In the genomic region with DNA sequence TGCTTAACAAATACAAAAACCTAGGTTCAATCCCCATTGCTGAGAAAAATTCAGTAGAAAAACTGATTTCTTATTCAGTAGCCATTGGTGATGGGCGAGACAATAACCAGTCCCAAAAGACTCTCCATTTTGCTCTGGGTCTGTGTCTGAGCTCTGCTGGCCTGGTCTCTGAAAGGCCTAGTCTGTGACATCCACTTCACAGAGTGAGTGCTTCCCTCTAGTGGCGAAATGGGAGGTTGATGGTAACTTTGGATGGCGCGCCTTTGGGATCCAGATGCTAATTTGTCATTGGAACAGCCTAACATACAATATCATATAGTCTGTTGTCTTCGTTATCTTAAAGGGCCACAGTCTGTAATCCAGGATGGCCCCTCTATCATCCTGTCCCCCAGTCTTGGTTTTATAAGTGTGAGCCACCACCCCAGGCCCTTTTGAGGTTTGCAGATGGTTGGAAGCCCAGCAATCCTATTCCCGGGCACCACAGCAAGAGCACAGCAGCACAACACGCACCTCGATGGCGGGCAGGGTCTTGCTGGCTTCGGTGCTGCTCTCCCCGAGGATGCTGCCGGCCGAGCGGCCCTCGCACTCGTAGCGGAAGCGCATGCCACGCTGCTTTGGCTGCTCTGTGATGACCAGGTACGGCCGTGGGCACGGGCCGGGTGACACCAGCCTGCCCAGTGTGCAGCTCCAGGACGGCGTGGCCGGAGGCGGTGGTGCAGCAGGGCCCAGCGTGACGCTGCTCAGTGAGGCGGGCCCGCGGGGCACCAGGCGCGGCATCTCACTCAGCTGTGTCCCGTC, we compare ENCODE assay signal across 8 mouse cellular contexts. TPM values are rescaled to one million over a fixed set of nuclear protein-coding genes. Genes with fewer than 3 reads are reported as not detected.
DNase-seq lines count a peak whose midpoint lies in the region; ATAC-seq lines count a peak whose summit lies in the region.

No protein-coding gene starts in this region.

- peak; percentile 69 for ATAC-seq in liver, embryonic 16.5 days (ENCODE audit: low read depth)
- peak; percentile 83 for ATAC-seq in neural tube, embryonic 12.5 days (ENCODE audit: low FRiP score, low read depth)

- H3K4me1 ChIP-seq in liver, embryonic 16.5 days (ENCODE audit: control insufficient read depth, low read depth, low read length): peaks cover 4% of the 10 kb centered on the region; the same call in 1 of the 2 replicates
- H3K4me1 ChIP-seq in neural tube, embryonic 12.5 days: peaks cover 5% of the 10 kb centered on the region; the same call in 1 of the 2 replicates

- H3K36me3 ChIP-seq in liver, embryonic 16.5 days (ENCODE audit: control insufficient read depth, insufficient read depth): no peaks in the 10 kb centered on the region
- no peaks in the 10 kb centered on the region for H3K36me3 ChIP-seq in neural tube, embryonic 12.5 days

- H3K4me3 ChIP-seq in liver, embryonic 16.5 days (ENCODE audit: low read depth, low read length): peak overlapping the region; percentile 24; the same call in 1 of the 2 replicates
- H3K4me3 ChIP-seq in neural tube, embryonic 12.5 days: peak overlapping the region; percentile 36

- 13% methylated on average over 35 of the region's 35 CpGs for WGBS in liver, embryonic 16.5 days (ENCODE audit: insufficient replicate concordance)
- 7% methylated on average over 35 of the region's 35 CpGs for whole genome bisulfite sequencing in neural tube, embryonic 12.5 days

- DNase-seq in ES-CJ7 (ENCODE audit: low read depth, low spot score): peak; percentile 85
- DNase-seq in c-Kit-positive CD71-negative TER-119-negative erythroid progenitor cells, embryonic 14.5 days (ENCODE audit: low read depth): peak; percentile 86
- DNase-seq in fibroblast of lung, adult 2 months (ENCODE audit: low read depth): peak; percentile 51
- peak; percentile 86 to 89 for DNase-seq in heart, postnatal 10 days
- peak; percentile 80 to 88 for DNase-seq in kidney, postnatal 4 days
- DNase-seq in testis, postnatal 10 days (ENCODE audit: low spot score): peak; percentile 80

- H3K27ac ChIP-seq in liver, embryonic 16.5 days (ENCODE audit: low read length): no peak overlapping the region
- H3K27ac ChIP-seq in neural tube, embryonic 12.5 days: 0 out of 2 replicates have a peak overlapping the region, but pooled peaks have one; percentile 7

- H3K9me3 ChIP-seq in liver, embryonic 16.5 days (replicated peaks; ENCODE audit: control insufficient read depth, low read length): no peaks in the 10 kb centered on the region
- H3K9me3 ChIP-seq in neural tube, embryonic 12.5 days: no peaks in the 10 kb centered on the region

- H3K9ac ChIP-seq in liver, embryonic 16.5 days (ENCODE audit: low read depth, low read length): peak overlapping the region; percentile 27
- peak overlapping the region; percentile 57 for H3K9ac ChIP-seq in neural tube, embryonic 12.5 days

- H3K4me2 ChIP-seq in liver, embryonic 16.5 days (ENCODE audit: low read depth, low read length): peak overlapping the region; percentile 45
- peak overlapping the region; percentile 64 for H3K4me2 ChIP-seq in neural tube, embryonic 12.5 days (replicated peaks)

- H3K27me3 ChIP-seq in liver, embryonic 16.5 days (ENCODE audit: control insufficient read depth, insufficient read depth, low read depth, low read length): peaks cover 4% of the 10 kb centered on the region
- peaks cover 3% of the 10 kb centered on the region; the same call in 1 of the 2 replicates for H3K27me3 ChIP-seq in neural tube, embryonic 12.5 days (replicated peaks)

- intact Hi-C loops in heart, postnatal 10 days (cut with DNase I): loop anchor here (2.0 to 5.0 kb wide), 3 partner anchors 30 to 214 kb away; partner anchors contain the start of genes Bloc1s3, Ckm, Klc3 and Trappc6a

RNA-seq across cellular contexts. Expression of gene Relb, which starts 10.0 kb away (rescaled TPM):
- 10 to 100 TPM in 1 of 2 experiments, 1 to 10 TPM in 1; 9.4 to 12.0 TPM for total RNA-seq in heart, postnatal 10 days (2021)
- polyA plus RNA-seq in liver, embryonic 16.5 days (2015; fragmentation: Nextera tagmentation; extraction: Ambion mirVana): 1.5 and 1.7 TPM in 2 replicates
- polyA plus RNA-seq in neural tube, embryonic 12.5 days (2016; fragmentation: Nextera tagmentation; extraction: Ambion mirVana): 4.9 and 5.8 TPM in 2 replicates

RNA-seq across cellular contexts. Expression of gene Clasrp, which starts 14.9 kb away (rescaled TPM):
- 10 to 100 TPM; 24.1 to 29.5 TPM for total RNA-seq in heart, postnatal 10 days (2021)
- 9.4 and 11.4 TPM in 2 replicates for polyA plus RNA-seq in liver, embryonic 16.5 days (2015; fragmentation: Nextera tagmentation; extraction: Ambion mirVana)
- polyA plus RNA-seq in neural tube, embryonic 12.5 days (2016; fragmentation: Nextera tagmentation; extraction: Ambion mirVana): 70.1 and 79.0 TPM in 2 replicates

RNA-seq across cellular contexts. Expression of gene Gemin7, which starts 41.8 kb away (rescaled TPM):
- 10 to 100 TPM; 54.5 to 58.0 TPM for total RNA-seq in heart, postnatal 10 days (2021)
- 71.1 and 74.2 TPM in 2 replicates for polyA plus RNA-seq in liver, embryonic 16.5 days (2015; fragmentation: Nextera tagmentation; extraction: Ambion mirVana)
- 140 and 145 TPM in 2 replicates for polyA plus RNA-seq in neural tube, embryonic 12.5 days (2016; fragmentation: Nextera tagmentation; extraction: Ambion mirVana)

RNA-seq across cellular contexts. Expression of gene Zfp296, which starts 42.1 kb away (rescaled TPM):
- not detected for total RNA-seq in heart, postnatal 10 days (2021)
- polyA plus RNA-seq in liver, embryonic 16.5 days (2015; fragmentation: Nextera tagmentation; extraction: Ambion mirVana): 0.48 and 0.59 TPM in 2 replicates
- polyA plus RNA-seq in neural tube, embryonic 12.5 days (2016; fragmentation: Nextera tagmentation; extraction: Ambion mirVana): 0.30 TPM in 1 of 2 replicates, not detected in the other

RNA-seq across cellular contexts. Expression of gene Clptm1, which starts 45.6 kb away (rescaled TPM):
- total RNA-seq in heart, postnatal 10 days (2021): 100 to 1,000 TPM in 1 of 2 experiments, 10 to 100 TPM in 1; 95.2 to 102 TPM
- 36.2 and 42.7 TPM in 2 replicates for polyA plus RNA-seq in liver, embryonic 16.5 days (2015; fragmentation: Nextera tagmentation; extraction: Ambion mirVana)
- polyA plus RNA-seq in neural tube, embryonic 12.5 days (2016; fragmentation: Nextera tagmentation; extraction: Ambion mirVana): 104 and 112 TPM in 2 replicates
